Mouse (Mus musculus) myocyte (in vitro differentiated cells): ENCODE results near the gene Mgmt.

ENCODE experiments used
- E2F4 ChIP-seq: IDR thresholded peaks from one replicate; pipeline ENCODE4 v1.6.1; 2011; ENCODE audit warnings: mild to moderate bottlenecking, control low read depth, moderate library complexity; ENCODE audit not compliant: insufficient read depth
- POLR2A ChIP-seq: IDR thresholded peaks from one replicate; pipeline ENCODE4 v1.6.1; 2011; ENCODE audit warnings: low read depth, mild to moderate bottlenecking, control low read depth, moderate library complexity; ENCODE audit not compliant: insufficient read length

- TF ChIP-seq POLR2A (no peak), E2F4 (no peak)
These were observed 166.1 kb downstream of the Mgmt start for GRCm38 (mm10) chr7:137060488-137060887.
